Mouse (Mus musculus) lung, embryonic 14.5 days (tissue): ENCODE data around the gene Tmx2. TPM values are rescaled to one million over a fixed set of nuclear protein-coding genes. Genes with fewer than 3 reads are reported as not detected.

Experiments used
- ATAC-seq: fragments of 200-750 bp; cut with Nextera tagmentation; 2 replicates; pipeline ENCODE4 v1.8.0; 2017; ENCODE audit warnings: mild to moderate bottlenecking, moderate TSS enrichment, moderate library complexity; ENCODE audit not compliant: insufficient read depth
- DNase-seq: peaks from one replicate; pipeline ENCODE4 v3.0.0-alpha.2; 2015
- H3K27ac ChIP-seq: fragments of 300-500 bp; sonication (generic); 2 replicates; pipeline ENCODE4 v1.5.1; 2014; ENCODE audit warnings: low read depth, mild to moderate bottlenecking, moderate library complexity
- H3K27me3 ChIP-seq: fragments of 300-500 bp; sonication (generic); 2 replicates; pipeline ENCODE4 v1.6.1; 2014; ENCODE audit warnings: low read length, control low read depth; ENCODE audit not compliant: insufficient read depth
- H3K36me3 ChIP-seq: fragments of 300-500 bp; sonication (generic); 2 replicates; pipeline ENCODE4 v1.6.1; 2014; ENCODE audit warnings: control low read depth; ENCODE audit not compliant: insufficient read depth
- H3K4me1 ChIP-seq: fragments of 300-500 bp; sonication (generic); 2 replicates; pipeline ENCODE4 v1.6.1; 2014; ENCODE audit warnings: antibody characterized with exemption, control low read depth; ENCODE audit not compliant: insufficient read depth
- H3K4me2 ChIP-seq: fragments of 300-500 bp; sonication (generic); 2 replicates; pipeline ENCODE4 v1.6.1; 2014; ENCODE audit warnings: mild to moderate bottlenecking
- H3K4me3 ChIP-seq: fragments of 300-500 bp; sonication (generic); 2 replicates; pipeline ENCODE4 v1.5.1; 2014; ENCODE audit warnings: low read depth, low read length
- H3K9ac ChIP-seq: fragments of 300-500 bp; sonication (generic); 2 replicates; pipeline ENCODE4 v1.6.1; 2014
- H3K9me3 ChIP-seq: fragments of 300-500 bp; sonication (generic); 2 replicates; pipeline ENCODE4 v1.6.1; 2016; ENCODE audit warnings: low read depth, low read length, control low read depth
- CTCF ChIP-seq: IDR thresholded peaks from 2 replicates; pipeline ENCODE4 v1.5.1; 2016; ENCODE audit warnings: antibody characterized with exemption, low read depth
- WGBS: fragments of 180-500 bp; shearing (Covaris S2); extraction: QIAGEN DNeasy Blood & Tissue Kit; methylation state at CpG from one replicate; pipeline ENCODE4 v1.1.7; 2014; 5-methylcytosine and 5-hydroxymethylcytosine counted together
- polyA plus RNA-seq: library from polyadenylated mRNA; unstranded; fragments of >200 nt; fragmentation: Nextera tagmentation; extraction: Ambion mirVana; gene quantifications from 2 replicates; pipeline ENCODE4 v1.2.1, GENCODE M21; 2014

Tmx2 gene
- polyA plus RNA-seq, 1 experiment from 2014 or later = 110 TPM

- 0 out of 2 replicates have a peak, but pooled peaks cover 16% of the 10 kb centered on the region for H3K36me3 ChIP-seq
- no peaks in the 10 kb centered on the region for H3K27me3 ChIP-seq
- no peaks in the 10 kb centered on the region for H3K9me3 ChIP-seq
- ATAC-seq = no peak
- peaks cover 49% of the 10 kb centered on the region for H3K4me1 ChIP-seq
- peak; percentile 64 for DNase-seq
- no peak for TF ChIP-seq CTCF
- no peak overlapping the region; the same call in 1 of the 2 replicates for H3K4me3 ChIP-seq
- peak overlapping the region; percentile 7; the same call in 1 of the 2 replicates for H3K9ac ChIP-seq
- peak overlapping the region; percentile 71 for H3K27ac ChIP-seq
- peak overlapping the region; percentile 57 for H3K4me2 ChIP-seq
- whole genome bisulfite sequencing = 3% methylated on average over 3 of the region's 3 CpGs
Observed at GRCm38 (mm10) chr2:84632999-84633398, 45.9 kb downstream of the Tmx2 start.

- no peak overlapping the region for H3K4me3 ChIP-seq
- DNase-seq (no peak), ATAC-seq (no peak)
- no peak for TF ChIP-seq CTCF
- no peak overlapping the region for H3K9ac ChIP-seq
- H3K36me3 ChIP-seq = 0 out of 2 replicates have a peak, but pooled peaks cover 16% of the 10 kb centered on the region
- no peaks in the 10 kb centered on the region for H3K9me3 ChIP-seq
- H3K4me2 ChIP-seq = no peak overlapping the region
- no peaks in the 10 kb centered on the region for H3K27me3 ChIP-seq
- peaks cover 41% of the 10 kb centered on the region for H3K4me1 ChIP-seq
- peak overlapping the region; percentile 71; the same call in 1 of the 2 replicates for H3K27ac ChIP-seq
- 94% methylated on average over 1 of the region's 1 CpGs for WGBS
Observed at GRCm38 (mm10) chr2:84632001-84632400, 46.9 kb downstream of the Tmx2 start.

- 48% methylated on average over 3 of the region's 3 CpGs for WGBS
- no peak for TF ChIP-seq CTCF
Observed at GRCm38 (mm10) chr2:84627036-84627435, 51.9 kb downstream of the Tmx2 start.

GRCm38 (mm10) chr2:84626366-84626975 is 52.5 kb downstream of the Tmx2 start:
- H3K4me3 ChIP-seq = no peak overlapping the region
- peaks cover 38% of the 10 kb centered on the region; the same call in 1 of the 2 replicates for H3K36me3 ChIP-seq
- H3K4me2 ChIP-seq = no peak overlapping the region
- ATAC-seq (no peak), DNase-seq (no peak)
- no peak overlapping the region for H3K27ac ChIP-seq
- H3K4me1 ChIP-seq = peaks cover 2% of the 10 kb centered on the region
- H3K9me3 ChIP-seq = no peaks in the 10 kb centered on the region
- no peak for TF ChIP-seq CTCF
- 57% methylated on average over 7 of the region's 7 CpGs for WGBS
- no peak overlapping the region for H3K9ac ChIP-seq
- H3K27me3 ChIP-seq = no peaks in the 10 kb centered on the region

More at GRCm38 (mm10) chr2:84627036-84627435, 51.9 kb downstream of the Tmx2 start:
- Histone ChIP-seq H3K27me3 (no peaks in the 10 kb centered on the region), H3K4me3 (no peak overlapping the region), H3K4me1 (peaks cover 2% of the 10 kb centered on the region), H3K27ac (no peak overlapping the region), H3K9me3 (no peaks in the 10 kb centered on the region), H3K36me3 (peaks cover 34% of the 10 kb centered on the region; the same call in 1 of the 2 replicates), H3K9ac (no peak overlapping the region), H3K4me2 (no peak overlapping the region)
- ATAC-seq = no peak
- DNase-seq = no peak

GRCm38 (mm10) chr2:84624201-84624600 is 54.7 kb downstream of the Tmx2 start:
- H3K27me3 ChIP-seq = no peaks in the 10 kb centered on the region
- H3K4me3 ChIP-seq = no peak overlapping the region
- no peak for TF ChIP-seq CTCF
- 93% methylated on average over 17 of the region's 17 CpGs for WGBS
- no peaks in the 10 kb centered on the region for H3K9me3 ChIP-seq
- H3K4me2 ChIP-seq = no peak overlapping the region
- H3K27ac ChIP-seq = no peak overlapping the region
- no peak overlapping the region for H3K9ac ChIP-seq
- ATAC-seq (peak; percentile 9; the same call in 1 of the 2 replicates), DNase-seq (no peak)
- peaks cover 54% of the 10 kb centered on the region for H3K36me3 ChIP-seq
- H3K4me1 ChIP-seq = no peaks in the 10 kb centered on the region; the same call in none of the 2 replicates

- DNase-seq (no peak), ATAC-seq (no peak)
- TF ChIP-seq CTCF = no peak
- peaks cover 56% of the 10 kb centered on the region for H3K36me3 ChIP-seq
- peak overlapping the region; percentile 9; the same call in 1 of the 2 replicates for H3K27ac ChIP-seq
- H3K9me3 ChIP-seq = no peaks in the 10 kb centered on the region
- no peaks in the 10 kb centered on the region for H3K27me3 ChIP-seq
- no peak overlapping the region for H3K9ac ChIP-seq
- no peak overlapping the region for H3K4me2 ChIP-seq
- no peaks in the 10 kb centered on the region; the same call in 1 of the 2 replicates for H3K4me1 ChIP-seq
- no peak overlapping the region for H3K4me3 ChIP-seq
- WGBS = 87% methylated on average over 3 of the region's 3 CpGs
Observed at GRCm38 (mm10) chr2:84623428-84624119, 55.4 kb downstream of the Tmx2 start.

GRCm38 (mm10) chr2:84622668-84623067 is 56.3 kb downstream of the Tmx2 start:
- H3K4me2 ChIP-seq = no peak overlapping the region
- TF ChIP-seq CTCF = no peak
- no peaks in the 10 kb centered on the region for H3K9me3 ChIP-seq
- no peak for DNase-seq
- no peaks in the 10 kb centered on the region; the same call in 1 of the 2 replicates for H3K4me1 ChIP-seq
- 48% methylated on average over 2 of the region's 2 CpGs for WGBS
- no peak for ATAC-seq
- no peaks in the 10 kb centered on the region for H3K27me3 ChIP-seq
- no peak overlapping the region for H3K9ac ChIP-seq
- H3K27ac ChIP-seq = 0 out of 2 replicates have a peak overlapping the region, but pooled peaks have one; percentile 7
- H3K36me3 ChIP-seq = peaks cover 54% of the 10 kb centered on the region
- H3K4me3 ChIP-seq = no peak overlapping the region

Other genes with a start within 250 kb of the Tmx2 start
- 63.1 and 66.3 TPM in 2 replicates for gene Tfpi, start 202.4 kb downstream of the Tmx2 start, polyA plus RNA-seq
- 59.9 and 63.3 TPM in 2 replicates for gene Ctnnd1, start 28.4 kb downstream of the Tmx2 start, polyA plus RNA-seq
- gene Btbd18, start 20.1 kb downstream of the Tmx2 start, polyA plus RNA-seq = 0.22 and 0.39 TPM in 2 replicates
- 419 and 427 TPM in 2 replicates for gene Selenoh, start 8.4 kb downstream of the Tmx2 start, polyA plus RNA-seq
- gene Gm28635, start 1.1 kb downstream of the Tmx2 start, polyA plus RNA-seq = not detected in 2 replicates
- 44.8 and 45.4 TPM in 2 replicates for gene Med19, start 738 bp downstream of the Tmx2 start, polyA plus RNA-seq
- 30.8 and 31.0 TPM in 2 replicates for gene Zdhhc5, start 36.0 kb upstream of the Tmx2 start, polyA plus RNA-seq
- 25.6 and 28.1 TPM in 2 replicates for gene Clp1, start 48.2 kb upstream of the Tmx2 start, polyA plus RNA-seq
- gene Ypel4, start 54.9 kb upstream of the Tmx2 start, polyA plus RNA-seq = 6.4 and 7.4 TPM in 2 replicates
- 4.7 and 4.9 TPM in 2 replicates for gene Gm19426, start 64.5 kb upstream of the Tmx2 start, polyA plus RNA-seq
- gene Serping1, start 96.3 kb upstream of the Tmx2 start, polyA plus RNA-seq = 65.4 and 70.3 TPM in 2 replicates
- 39.1 and 40.0 TPM in 2 replicates for gene Ube2l6, start 119.7 kb upstream of the Tmx2 start, polyA plus RNA-seq
- gene Smtnl1, start 143.5 kb upstream of the Tmx2 start, polyA plus RNA-seq = 0.11 and 0.24 TPM in 2 replicates
- gene Timm10, start 147.9 kb upstream of the Tmx2 start, polyA plus RNA-seq = 55.4 and 58.7 TPM in 2 replicates
- 18.8 and 20.2 TPM in 2 replicates for gene Slc43a1, start 159.7 kb upstream of the Tmx2 start, polyA plus RNA-seq
- gene Rtn4rl2, start 207.6 kb upstream of the Tmx2 start, polyA plus RNA-seq = 1.1 and 1.2 TPM in 2 replicates